Mouse (Mus musculus) lung, postnatal 0 days (tissue): ENCODE measurements around the gene Gm49383.
"Not testable (repeated sequence)": the region's sequence is repeated elsewhere in the genome, so short reads cannot be mapped to it uniquely, and the experiment has no call there.

Experiments
- CTCF ChIP-seq: IDR thresholded peaks from 2 replicates; pipeline ENCODE4 v1.5.1; 2016; ENCODE audit warnings: antibody characterized with exemption, mild to moderate bottlenecking
- EP300 ChIP-seq: IDR thresholded peaks from 2 replicates; pipeline ENCODE4 v1.6.1; 2016; ENCODE audit warnings: antibody characterized with exemption, mild to moderate bottlenecking, control low read depth

DNA sequence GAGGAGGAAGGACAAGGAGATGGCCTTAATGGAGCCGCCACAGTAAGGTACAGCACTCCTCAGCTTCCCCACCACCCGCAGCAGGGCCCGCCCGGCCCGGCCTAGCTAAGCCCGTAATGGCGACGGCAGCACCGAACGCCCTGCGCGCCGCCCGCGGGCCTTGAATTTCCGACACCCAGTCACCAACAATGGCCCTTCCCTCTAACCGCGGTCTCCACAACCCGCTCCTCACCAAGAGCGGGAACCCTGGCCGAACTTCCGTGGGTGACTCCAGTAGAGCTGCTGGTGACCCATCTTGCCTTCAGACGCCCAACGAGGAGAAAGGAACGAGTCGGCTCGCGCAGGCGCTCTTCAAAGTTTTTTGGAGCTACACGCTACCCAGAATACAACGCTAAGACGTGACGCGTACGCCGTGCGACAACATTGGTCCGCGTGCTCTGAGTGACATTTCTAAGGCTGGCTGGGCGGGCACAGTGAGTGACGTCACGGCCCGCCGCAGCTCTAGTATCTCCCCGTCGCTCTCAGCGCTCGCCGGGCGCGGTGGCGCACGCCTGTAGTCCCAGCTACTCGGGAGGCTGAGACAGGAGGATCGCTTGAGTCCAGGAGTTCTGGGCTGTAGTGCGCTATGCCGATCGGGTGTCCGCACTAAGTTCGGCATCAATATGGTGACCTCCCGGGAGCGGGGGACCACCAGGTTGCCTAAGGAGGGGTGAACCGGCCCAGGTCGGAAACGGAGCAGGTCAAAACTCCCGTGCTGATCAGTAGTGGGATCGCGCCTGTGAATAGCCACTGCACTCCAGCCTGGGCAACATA lies 37.9 kb downstream of the Gm49383 start, which contains the start of gene Rps29:
- not testable (repeated sequence) for TF ChIP-seq CTCF, EP300
